Mouse (Mus musculus) heart, adult 2 months (tissue): ENCODE measurements at regions not wholly inside any gene's neighbourhood (a gene's known extent, or its start where the extent isn't known, plus 50 kb on each side); places are given as distances from the start of the nearest gene placed in this dataset.

ENCODE experiments used
- CTCF ChIP-seq: fragments of 200-600 bp; IDR thresholded peaks from 2 replicates; pipeline ENCODE4 v1.8.1; 2022; ENCODE audit warnings: antibody characterized with exemption, mild to moderate bottlenecking, moderate library complexity
- EP300 ChIP-seq: fragments of 200-500 bp; IDR thresholded peaks from 2 replicates; pipeline ENCODE4 v1.6.1; 2011; ENCODE audit warnings: low read depth, low read length, control low read depth; ENCODE audit not compliant: insufficient read depth
- POLR2A ChIP-seq: fragments of 200-500 bp; IDR thresholded peaks from 2 replicates; pipeline ENCODE4 v1.6.1; 2011; ENCODE audit warnings: mild to moderate bottlenecking, low read depth, low read length, control low read depth; ENCODE audit not compliant: insufficient read depth

GRCm38 (mm10) chr2:46465389-46465788 is 1348.2 kb upstream of the Zeb2 start:
- TF ChIP-seq POLR2A (no peak), CTCF (no peak), EP300 (no peak)
